Mouse (Mus musculus): ENCODE measurements around the gene 2010111I01Rik.
A peak's percentile ranks its signal among the peaks of the same experiment; 100 is the strongest.
"Not testable (repeated sequence)": the region's sequence is repeated elsewhere in the genome, so short reads cannot be mapped to it uniquely, and the experiment has no call there.

The 2010111I01Rik gene

GRCm38 (mm10) chr13:63199588-63199987 is 234.9 kb downstream of the 2010111I01Rik start:
- DNase-seq (ENCODE audit: low read depth), result no peak

- no peak for DNase-seq (ENCODE audit: low read depth)
Measured at GRCm38 (mm10) chr13:63203502-63204278, 239.0 kb downstream of the 2010111I01Rik start.

GRCm38 (mm10) chr13:63205750-63206149 is 241.1 kb downstream of the 2010111I01Rik start:
- DNase-seq (ENCODE audit: low read depth), result no peak

GRCm38 (mm10) chr13:63206396-63206795 is 241.7 kb downstream of the 2010111I01Rik start:
- no peak for DNase-seq (ENCODE audit: low read depth)

GRCm38 (mm10) chr13:63216537-63216936 is 251.8 kb downstream of the 2010111I01Rik start:
- no peak for DNase-seq (ENCODE audit: low read depth)

GRCm38 (mm10) chr13:63223026-63223770 is 258.5 kb downstream of the 2010111I01Rik start:
- no peak for DNase-seq (ENCODE audit: low read depth)

GRCm38 (mm10) chr13:63225796-63226583 is 261.3 kb downstream of the 2010111I01Rik start:
- DNase-seq (ENCODE audit: low read depth), result no peak

GRCm38 (mm10) chr13:63227785-63228184 is 263.1 kb downstream of the 2010111I01Rik start:
- no peak for DNase-seq (ENCODE audit: low read depth)

- no peak for DNase-seq (ENCODE audit: low read depth)
Measured at GRCm38 (mm10) chr13:63230955-63231701, 266.4 kb downstream of the 2010111I01Rik start.

- DNase-seq (ENCODE audit: low read depth), result no peak
Measured at GRCm38 (mm10) chr13:63231702-63232070, 267.0 kb downstream of the 2010111I01Rik start.

GRCm38 (mm10) chr13:63232558-63232957 is 267.9 kb downstream of the 2010111I01Rik start:
- no peak for DNase-seq (ENCODE audit: low read depth)

- not testable (repeated sequence) for DNase-seq (ENCODE audit: low read depth)
Measured at GRCm38 (mm10) chr13:63234520-63234919, 269.8 kb downstream of the 2010111I01Rik start.

GRCm38 (mm10) chr13:63235551-63235950 is 270.9 kb downstream of the 2010111I01Rik start:
- no peak for DNase-seq (ENCODE audit: low read depth)

- DNase-seq (ENCODE audit: low read depth), result no peak
Measured at GRCm38 (mm10) chr13:63236159-63236893, 271.6 kb downstream of the 2010111I01Rik start.

GRCm38 (mm10) chr13:63238045-63238444 is 273.4 kb downstream of the 2010111I01Rik start:
- no peak for DNase-seq (ENCODE audit: low read depth)

GRCm38 (mm10) chr13:63239301-63239804 is 274.7 kb downstream of the 2010111I01Rik start:
- no peak for DNase-seq (ENCODE audit: low read depth)

- peak; percentile 45 for DNase-seq (ENCODE audit: low read depth)
Measured at GRCm38 (mm10) chr13:63239877-63240671, 275.4 kb downstream of the 2010111I01Rik start.

GRCm38 (mm10) chr13:63240835-63241234 is 276.1 kb downstream of the 2010111I01Rik start:
- no peak for DNase-seq (ENCODE audit: low read depth)

- no peak for DNase-seq (ENCODE audit: low read depth)
Measured at GRCm38 (mm10) chr13:63241665-63242064, 277.0 kb downstream of the 2010111I01Rik start.

Data from c-Kit-positive CD71-positive TER-119-negative erythroid progenitor cells, embryonic 14.5 days (primary cell).